Mouse (Mus musculus): ENCODE measurements around the gene Yju2.

The Yju2 gene

GRCm38 (mm10) chr17:56016382-56016781, 57.5 kb downstream of the Yju2 start:
- Histone ChIP-seq H3K9me3 (ENCODE audit: low read length) (no peaks in the 10 kb centered on the region), H3K27me3 (ENCODE audit: insufficient read depth, low read length) (no peaks in the 10 kb centered on the region), H3K4me1 (replicated peaks; ENCODE audit: low read depth, low read length) (peaks cover 49% of the 10 kb centered on the region), H3K4me3 (replicated peaks; ENCODE audit: low read length) (no peak overlapping the region), H3K36me3 (ENCODE audit: insufficient read depth, low read length) (peaks cover 97% of the 10 kb centered on the region)
- TF ChIP-seq CTCF (conservative IDR thresholded peaks at IDR 0.05; ENCODE audit: low read length) = no peak
- no peak for TF ChIP-seq NANOG (IDR thresholded peaks at IDR 0.05; ENCODE audit: borderline replicate concordance, low read length)
- no peak for TF ChIP-seq POU5F1 (IDR thresholded peaks at IDR 0.05; ENCODE audit: borderline replicate concordance, low read length)

- peaks cover 97% of the 10 kb centered on the region for H3K36me3 ChIP-seq (ENCODE audit: insufficient read depth, low read length)
- no peaks in the 10 kb centered on the region for H3K9me3 ChIP-seq (ENCODE audit: low read length)
- H3K4me1 ChIP-seq (replicated peaks; ENCODE audit: low read depth, low read length) = peaks cover 53% of the 10 kb centered on the region
- no peak for TF ChIP-seq CTCF (conservative IDR thresholded peaks at IDR 0.05; ENCODE audit: low read length)
- TF ChIP-seq POU5F1 (IDR thresholded peaks at IDR 0.05; ENCODE audit: borderline replicate concordance, low read length) = no peak
- no peak for TF ChIP-seq NANOG (IDR thresholded peaks at IDR 0.05; ENCODE audit: borderline replicate concordance, low read length)
- H3K4me3 ChIP-seq (replicated peaks; ENCODE audit: low read length) = no peak overlapping the region
- no peaks in the 10 kb centered on the region for H3K27me3 ChIP-seq (ENCODE audit: insufficient read depth, low read length)
Observed at GRCm38 (mm10) chr17:56016793-56017785, 58.2 kb downstream of the Yju2 start.

DNA sequence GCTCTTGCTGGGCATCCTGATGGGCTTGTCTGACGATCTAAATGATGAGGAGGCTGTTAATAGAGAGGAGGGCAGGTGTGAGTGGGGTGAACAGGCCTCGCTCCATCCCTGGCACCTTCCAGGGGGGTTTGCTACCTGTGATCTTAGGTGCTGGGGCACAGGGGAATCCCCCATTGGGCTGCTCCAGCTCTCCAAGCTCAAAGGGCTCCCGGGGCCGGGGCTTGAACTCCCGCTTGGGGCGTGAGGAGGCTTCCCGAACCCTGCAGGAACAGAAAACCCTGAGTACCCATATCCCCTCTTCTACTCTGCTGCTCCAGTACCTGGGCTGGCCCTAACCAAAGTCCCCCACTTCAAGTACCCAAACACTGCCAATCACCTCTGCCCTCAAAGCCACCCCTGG, 58.9 kb downstream of the Yju2 start:
- H3K36me3 ChIP-seq (ENCODE audit: insufficient read depth, low read length) = peaks cover 98% of the 10 kb centered on the region
- no peak for TF ChIP-seq POU5F1 (IDR thresholded peaks at IDR 0.05; ENCODE audit: borderline replicate concordance, low read length)
- no peak for TF ChIP-seq NANOG (IDR thresholded peaks at IDR 0.05; ENCODE audit: borderline replicate concordance, low read length)
- TF ChIP-seq CTCF (conservative IDR thresholded peaks at IDR 0.05; ENCODE audit: low read length) = no peak
- no peaks in the 10 kb centered on the region for H3K9me3 ChIP-seq (ENCODE audit: low read length)
- no peak overlapping the region for H3K4me3 ChIP-seq (replicated peaks; ENCODE audit: low read length)
- peaks cover 60% of the 10 kb centered on the region for H3K4me1 ChIP-seq (replicated peaks; ENCODE audit: low read depth, low read length)
- H3K27me3 ChIP-seq (ENCODE audit: insufficient read depth, low read length) = no peaks in the 10 kb centered on the region

Data from E14TG2a.4 (cell line).